In genomic region chr10:19932986-19933385, GRCm38 (mm10) we compare ENCODE assay signal across 8 mouse cellular contexts. TPM values are rescaled to one million over a fixed set of nuclear protein-coding genes. Genes with fewer than 3 reads are reported as not detected.
DNase-seq lines count a peak whose midpoint lies in the region; ATAC-seq lines count a peak whose summit lies in the region.

No protein-coding gene starts in this region.

- H3K4me2 ChIP-seq in heart, embryonic 16.5 days (ENCODE audit: low read depth, low read length), result peak overlapping the region; percentile 97
- H3K4me2 ChIP-seq in liver, embryonic 16.5 days (ENCODE audit: low read depth, low read length), result peak overlapping the region; percentile 77

- H3K9me3 ChIP-seq in heart, embryonic 16.5 days (replicated peaks; ENCODE audit: control insufficient read depth, low read length), result no peaks in the 10 kb centered on the region
- H3K9me3 ChIP-seq in hindbrain, embryonic 10.5 days, result no peaks in the 10 kb centered on the region
- no peaks in the 10 kb centered on the region for H3K9me3 ChIP-seq in liver, embryonic 16.5 days (replicated peaks; ENCODE audit: control insufficient read depth, low read length)

- H3K36me3 ChIP-seq in heart, embryonic 16.5 days (ENCODE audit: control insufficient read depth, insufficient read depth), result no peaks in the 10 kb centered on the region
- H3K36me3 ChIP-seq in hindbrain, embryonic 10.5 days, result no peaks in the 10 kb centered on the region
- no peaks in the 10 kb centered on the region for H3K36me3 ChIP-seq in liver, embryonic 16.5 days (ENCODE audit: control insufficient read depth, insufficient read depth)

- intact Hi-C loops in heart, postnatal 36 days (cut with DNase I), result loop anchor here (5.0 to 10.0 kb wide), 2 partner anchors 72 to 189 kb away; no protein-coding TSS in a partner anchor

- peaks cover 13% of the 10 kb centered on the region for H3K4me1 ChIP-seq in heart, embryonic 16.5 days (ENCODE audit: control insufficient read depth, insufficient read depth, low read length)
- H3K4me1 ChIP-seq in hindbrain, embryonic 10.5 days (replicated peaks), result peaks cover 32% of the 10 kb centered on the region
- H3K4me1 ChIP-seq in liver, embryonic 16.5 days (ENCODE audit: control insufficient read depth, low read depth, low read length), result no peaks in the 10 kb centered on the region; the same call in none of the 2 replicates

- no peak for ATAC-seq in heart, embryonic 16.5 days (replicated peaks; ENCODE audit: extremely low read depth, insufficient read depth, low FRiP score)
- no peak for ATAC-seq in liver, embryonic 16.5 days (ENCODE audit: low read depth)

- peak overlapping the region; percentile 95 for H3K27ac ChIP-seq in heart, embryonic 16.5 days (ENCODE audit: low read length)
- H3K27ac ChIP-seq in hindbrain, embryonic 10.5 days, result no peak overlapping the region
- no peak overlapping the region for H3K27ac ChIP-seq in liver, embryonic 16.5 days (ENCODE audit: low read length)

- DNase-seq in heart, postnatal 36 days, result no peak
- DNase-seq in embryo, embryonic 9.5 days (ENCODE audit: extremely low spot score), result peak; percentile 2
- no peak for DNase-seq in hindbrain, embryonic 10.5 days (ENCODE audit: low spot score)
- DNase-seq in urinary bladder, postnatal 4 days (ENCODE audit: low spot score in 2 of 2), result no peak
- no peak for DNase-seq in layer of hippocampus, postnatal 36 days
- no peak for DNase-seq in frontal cortex, postnatal 36 days (ENCODE audit: low spot score in 2 of 2)

- WGBS in heart, embryonic 16.5 days, result 39% methylated on average over 3 of the region's 3 CpGs
- 44% methylated on average over 3 of the region's 3 CpGs for WGBS in hindbrain, embryonic 10.5 days
- WGBS in liver, embryonic 16.5 days (ENCODE audit: insufficient replicate concordance), result 36% methylated on average over 3 of the region's 3 CpGs

- H3K4me3 ChIP-seq in heart, embryonic 16.5 days (ENCODE audit: low read length), result peak overlapping the region; percentile 90
- peak overlapping the region; percentile 74 for H3K4me3 ChIP-seq in hindbrain, embryonic 10.5 days
- no peak overlapping the region for H3K4me3 ChIP-seq in liver, embryonic 16.5 days (ENCODE audit: low read depth, low read length)

- H3K9ac ChIP-seq in heart, embryonic 16.5 days (ENCODE audit: low read length), result peak overlapping the region; percentile 91
- H3K9ac ChIP-seq in liver, embryonic 16.5 days (ENCODE audit: low read depth, low read length), result no peak overlapping the region

- no peaks in the 10 kb centered on the region for H3K27me3 ChIP-seq in heart, embryonic 16.5 days (ENCODE audit: control insufficient read depth, insufficient read depth, low read length)
- peaks cover 58% of the 10 kb centered on the region for H3K27me3 ChIP-seq in hindbrain, embryonic 10.5 days (ENCODE audit: insufficient read depth, poor library complexity, severe bottlenecking)
- H3K27me3 ChIP-seq in liver, embryonic 16.5 days (ENCODE audit: control insufficient read depth, insufficient read depth, low read depth, low read length), result peaks cover 31% of the 10 kb centered on the region

RNA-seq across cellular contexts. Expression of gene Map3k5, which starts 1.3 kb away (rescaled TPM):
- polyA plus RNA-seq in heart, embryonic 16.5 days (2015; fragmentation: Nextera tagmentation; extraction: Ambion mirVana), result 2.8 and 3.0 TPM in 2 replicates
- total RNA-seq in heart, postnatal 36 days (2021), result 10 to 100 TPM; 43.4 to 43.5 TPM
- polyA plus RNA-seq in hindbrain, embryonic 10.5 days (2016; fragmentation: Nextera tagmentation; extraction: Ambion mirVana), result 0.46 and 0.55 TPM in 2 replicates
- 0.69 and 0.83 TPM in 2 replicates for polyA plus RNA-seq in liver, embryonic 16.5 days (2015; fragmentation: Nextera tagmentation; extraction: Ambion mirVana)
- 10 to 100 TPM; 29.2 to 31.0 TPM for total RNA-seq in layer of hippocampus, postnatal 36 days (2021)

RNA-seq across cellular contexts. Expression of gene Pex7, which starts 25.5 kb away (rescaled TPM):
- polyA plus RNA-seq in heart, embryonic 16.5 days (2015; fragmentation: Nextera tagmentation; extraction: Ambion mirVana), result 38.6 and 41.4 TPM in 2 replicates
- 10 to 100 TPM; 27.4 to 35.1 TPM for total RNA-seq in heart, postnatal 36 days (2021)
- 31.7 and 33.0 TPM in 2 replicates for polyA plus RNA-seq in hindbrain, embryonic 10.5 days (2016; fragmentation: Nextera tagmentation; extraction: Ambion mirVana)
- polyA plus RNA-seq in liver, embryonic 16.5 days (2015; fragmentation: Nextera tagmentation; extraction: Ambion mirVana), result 29.5 and 33.1 TPM in 2 replicates
- 10 to 100 TPM; 21.7 to 22.9 TPM for total RNA-seq in layer of hippocampus, postnatal 36 days (2021)
